Mouse (Mus musculus): Measurements from ENCODE around the gene P2ry14. TPM values are rescaled to one million over a fixed set of nuclear protein-coding genes. Genes with fewer than 3 reads are reported as not detected.

The P2ry14 gene
- total RNA-seq (2021): 1 to 10 TPM; 1.0 to 1.7 TPM
- long read RNA-seq, experiment 1, partial matches to known transcripts: 1 of 5 reads
- long read RNA-seq, experiment 1, other reads (novel, unspliced or antisense): 2 of 5 reads
- long read RNA-seq, experiment 2, partial matches to known transcripts: 0 of 2 reads
- long read RNA-seq, experiment 2, other reads (novel, unspliced or antisense): 0 of 2 reads

DNA sequence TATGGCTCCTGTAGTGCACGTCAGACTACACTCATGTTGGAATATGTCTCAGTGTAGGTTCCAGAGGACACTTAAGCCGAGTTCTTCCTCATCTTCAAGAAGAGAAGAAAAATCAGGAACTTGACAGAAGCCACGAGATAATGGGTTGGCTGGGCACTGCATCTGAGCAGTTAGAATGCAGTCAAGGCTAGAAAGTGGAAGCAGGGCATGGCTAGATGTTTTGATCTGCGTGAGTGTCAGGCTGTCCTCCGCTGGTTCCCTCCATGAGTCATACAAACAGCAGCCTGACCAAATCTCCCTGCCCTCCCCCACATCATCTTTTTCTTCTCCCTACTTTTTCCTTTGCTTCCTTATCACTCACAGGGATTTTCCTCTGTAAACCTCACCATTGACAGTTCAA lies at the start of gene P2ry14:
TSS of gene P2ry14 (minus strand) at position 195 of the 400 bp plus-strand sequence.
- no peak for DNase-seq (ENCODE audit: low spot score in 2 of 2)

DNA sequence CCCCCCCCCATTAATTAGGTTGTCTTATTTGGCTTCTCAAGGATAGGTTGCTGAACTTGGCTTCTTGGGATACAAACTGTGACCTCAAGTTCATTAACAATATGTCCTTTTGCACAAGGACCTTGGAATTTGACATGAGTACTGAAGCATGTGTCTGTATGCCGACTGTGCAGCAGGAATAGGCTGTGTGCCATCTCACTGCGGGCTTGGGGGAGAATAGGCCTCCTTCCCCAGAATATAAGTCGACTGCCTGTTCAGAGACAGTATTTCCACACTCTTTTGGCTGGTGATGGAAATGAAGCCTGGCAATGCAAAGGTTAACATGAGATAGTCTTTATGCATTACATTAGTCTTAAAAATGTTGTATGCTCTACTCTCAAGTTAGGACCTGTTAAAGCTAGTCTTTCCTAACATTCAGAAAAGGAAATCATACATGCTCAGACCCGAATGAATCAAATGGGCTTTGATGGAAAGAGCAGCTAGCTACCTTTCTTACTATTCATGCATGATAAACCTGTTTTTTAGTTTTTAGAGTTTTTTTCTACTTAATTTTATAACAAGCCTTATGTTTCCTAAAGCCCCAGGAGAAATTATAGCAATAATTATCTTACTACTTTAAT lies 44.0 kb upstream of the P2ry14 start:
- DNase-seq (ENCODE audit: low spot score in 2 of 2): no peak

DNA sequence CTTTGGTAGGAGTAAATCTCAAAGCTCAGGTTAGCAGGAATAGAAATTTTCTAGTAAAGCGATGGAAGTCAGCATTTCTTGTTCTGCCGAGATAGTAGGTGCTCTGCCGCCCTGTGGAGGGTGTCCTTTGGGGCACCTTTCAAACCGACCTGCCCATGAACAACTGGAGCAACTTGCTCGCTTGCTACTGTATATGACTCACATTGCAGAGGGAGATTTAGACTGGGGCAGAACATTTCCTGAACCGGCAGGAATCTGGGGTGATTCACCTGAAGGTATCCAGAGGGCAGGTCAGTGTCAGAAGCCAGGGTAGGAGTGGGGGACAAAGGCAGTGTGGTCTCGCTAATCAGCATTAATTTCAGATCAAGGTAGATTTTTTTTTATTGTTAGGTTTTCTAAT lies 41.5 kb upstream of the P2ry14 start, which contains the start of gene Gpr87:
TSS of gene Gpr87 (minus strand) at position 167 of the 400 bp plus-strand sequence.
- no peak for DNase-seq (ENCODE audit: low spot score in 2 of 2)

DNA sequence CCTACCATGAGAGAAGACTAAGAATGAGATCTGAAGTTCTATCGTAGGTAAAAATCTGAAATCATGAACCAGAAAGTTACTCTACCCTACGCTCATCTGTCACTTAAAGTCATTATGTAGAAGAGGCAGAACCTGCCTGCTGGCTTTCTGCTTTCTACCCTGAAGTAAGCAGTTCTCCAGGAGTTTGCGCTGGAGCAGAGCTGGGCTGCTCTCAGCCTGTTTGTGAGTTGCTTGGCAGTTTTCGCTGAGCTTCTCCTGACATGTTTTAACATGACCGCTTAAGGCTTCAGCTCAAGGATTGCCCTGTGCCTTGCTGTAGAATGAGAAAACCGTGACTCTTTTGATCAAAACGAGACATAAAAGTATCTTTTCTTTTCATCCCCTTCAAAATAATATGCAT lies 40.7 kb upstream of the P2ry14 start:
- DNase-seq (ENCODE audit: low spot score in 2 of 2): no peak

DNA sequence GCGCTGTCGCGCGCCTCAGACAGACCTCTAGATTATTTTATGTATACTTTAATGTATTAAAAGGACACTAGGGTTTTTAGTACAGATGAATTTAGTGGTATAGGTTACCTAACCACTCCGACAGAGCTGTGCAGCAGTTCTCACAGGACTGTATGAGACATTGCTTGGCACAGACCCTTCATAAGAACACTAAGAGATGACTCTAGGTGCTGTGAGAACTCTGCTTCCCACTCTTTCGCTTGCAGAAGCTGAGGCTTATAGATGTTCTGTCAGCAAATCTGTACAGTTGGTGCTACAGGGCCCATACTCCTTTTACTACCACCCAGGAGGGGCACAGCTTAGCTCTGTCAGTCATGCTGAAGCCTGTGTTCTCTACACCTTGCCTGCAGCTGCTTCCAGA lies 38.3 kb upstream of the P2ry14 start:
- no peak for DNase-seq (ENCODE audit: low spot score in 2 of 2)

DNA sequence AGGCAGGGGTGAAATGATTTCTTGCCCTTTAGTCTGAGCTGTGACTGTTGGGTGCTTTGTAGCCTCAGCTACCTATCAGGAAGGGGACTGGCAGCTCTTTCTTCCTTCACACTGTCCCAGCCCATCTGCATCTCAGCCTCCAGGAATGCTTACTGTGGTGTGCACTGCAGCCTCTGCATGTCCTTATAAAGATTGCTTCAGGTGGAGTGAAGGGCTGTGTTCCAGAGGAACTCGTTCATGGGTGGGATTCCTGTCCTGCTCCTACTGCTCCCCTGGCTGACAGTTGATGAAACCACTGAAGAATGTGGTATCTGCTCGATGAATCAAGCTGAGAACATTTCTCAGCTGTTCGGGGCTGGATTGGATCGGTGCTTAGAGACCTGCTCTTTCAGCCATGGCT lies 33.9 kb upstream of the P2ry14 start:
- no peak for DNase-seq (ENCODE audit: low spot score in 2 of 2)

DNA sequence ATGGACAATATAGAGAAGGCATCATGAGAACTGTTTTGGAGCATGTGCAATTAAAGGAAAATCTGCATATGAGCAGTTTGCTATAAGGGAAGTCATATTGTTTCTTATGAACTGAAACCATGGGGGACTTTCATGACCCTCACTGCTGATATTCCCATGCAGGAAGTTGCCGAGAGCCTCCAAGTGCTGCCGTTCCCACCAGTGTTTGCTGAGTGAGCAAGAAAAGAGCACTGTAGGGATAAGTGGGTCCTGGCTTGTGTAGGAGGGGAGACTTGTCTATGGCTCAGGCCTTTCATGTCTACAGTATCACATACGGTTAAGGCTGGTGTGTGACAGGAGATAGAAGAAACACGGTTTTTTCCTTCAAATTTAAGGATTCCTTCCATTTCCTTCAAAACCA lies 32.2 kb upstream of the P2ry14 start:
- no peak for DNase-seq (ENCODE audit: low spot score in 2 of 2)

DNA sequence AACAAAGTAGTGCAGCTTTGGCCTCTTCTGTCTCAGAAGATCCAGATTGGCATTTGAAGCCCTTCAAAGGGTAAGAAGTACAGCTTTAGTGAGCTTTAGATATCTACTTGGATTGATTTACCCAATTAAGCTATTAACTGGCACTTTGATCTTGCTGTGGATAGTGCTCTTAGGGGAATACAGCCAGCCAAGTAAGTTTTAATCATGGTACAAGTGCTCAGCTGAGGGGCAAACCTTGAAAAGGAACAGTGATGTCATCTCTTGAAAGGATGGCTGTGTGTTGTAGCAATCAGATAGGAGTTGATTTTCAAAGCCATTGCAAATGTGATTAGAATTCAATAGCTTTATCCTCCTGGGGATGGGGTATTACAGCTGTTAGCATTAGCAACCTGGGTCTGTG lies 28.7 kb upstream of the P2ry14 start:
- no peak for DNase-seq (ENCODE audit: low spot score in 2 of 2)

DNA sequence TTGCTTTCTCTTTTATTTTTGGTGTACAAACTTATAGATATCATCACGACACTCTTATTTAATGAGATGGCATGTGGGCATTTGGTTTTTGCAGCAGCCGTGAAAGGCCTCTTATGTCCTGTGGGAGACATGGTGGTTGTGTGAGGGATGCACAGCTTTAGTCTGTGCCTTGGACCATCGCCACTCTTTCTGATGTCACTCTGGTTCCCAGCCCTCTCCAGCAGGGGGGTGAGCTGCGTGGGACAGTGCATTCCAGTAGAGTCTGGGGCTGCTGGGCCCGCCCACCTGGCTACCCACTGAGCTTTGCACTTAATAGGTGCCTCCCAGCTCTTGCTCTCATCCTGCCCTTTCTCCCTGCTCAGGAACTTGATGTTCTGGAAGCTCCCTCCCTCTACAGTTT lies 27.7 kb upstream of the P2ry14 start:
- DNase-seq (ENCODE audit: low spot score in 2 of 2): no peak

DNA sequence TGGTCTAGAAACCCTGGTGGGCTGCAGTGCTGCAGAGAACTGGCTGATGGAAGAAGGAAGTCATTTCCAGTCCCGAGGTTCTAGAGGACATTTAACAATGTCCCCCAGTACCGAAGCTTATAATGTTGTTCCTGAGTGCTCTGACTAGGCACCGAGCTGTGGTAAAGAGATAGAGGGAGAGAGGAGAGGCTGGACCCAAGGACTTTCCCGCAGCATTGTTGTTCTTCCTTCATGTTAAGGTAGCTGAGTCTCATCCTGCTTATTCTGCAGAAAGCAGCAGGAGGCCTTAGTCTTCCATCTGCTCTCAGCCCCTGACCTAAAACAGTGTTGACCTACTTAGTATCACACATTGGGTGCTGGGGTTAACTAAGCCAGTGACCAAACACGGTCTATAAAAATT lies 23.5 kb upstream of the P2ry14 start:
- DNase-seq (ENCODE audit: low spot score in 2 of 2): no peak

DNA sequence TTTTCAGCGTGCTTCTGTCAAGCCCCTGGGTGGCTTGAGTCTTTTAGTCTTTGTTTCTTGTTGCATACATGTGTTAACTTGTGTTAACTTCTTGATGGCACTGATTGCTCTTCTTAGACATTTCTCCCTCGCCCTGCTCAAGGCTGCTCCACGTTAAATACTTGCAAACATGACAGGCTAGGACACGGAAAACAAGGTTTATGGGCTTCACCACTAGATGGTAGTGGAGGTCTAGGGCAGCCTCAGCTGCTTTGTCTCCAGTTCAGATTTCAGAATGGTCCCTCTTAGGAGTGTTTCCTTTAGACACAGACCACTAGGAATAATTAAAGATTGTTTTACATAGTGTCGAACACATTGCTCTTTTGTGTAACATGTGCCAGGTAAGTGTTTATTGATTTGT lies 21.8 kb upstream of the P2ry14 start:
- DNase-seq (ENCODE audit: low spot score in 2 of 2): peak in 1 of 2 experiments; percentile 24

DNA sequence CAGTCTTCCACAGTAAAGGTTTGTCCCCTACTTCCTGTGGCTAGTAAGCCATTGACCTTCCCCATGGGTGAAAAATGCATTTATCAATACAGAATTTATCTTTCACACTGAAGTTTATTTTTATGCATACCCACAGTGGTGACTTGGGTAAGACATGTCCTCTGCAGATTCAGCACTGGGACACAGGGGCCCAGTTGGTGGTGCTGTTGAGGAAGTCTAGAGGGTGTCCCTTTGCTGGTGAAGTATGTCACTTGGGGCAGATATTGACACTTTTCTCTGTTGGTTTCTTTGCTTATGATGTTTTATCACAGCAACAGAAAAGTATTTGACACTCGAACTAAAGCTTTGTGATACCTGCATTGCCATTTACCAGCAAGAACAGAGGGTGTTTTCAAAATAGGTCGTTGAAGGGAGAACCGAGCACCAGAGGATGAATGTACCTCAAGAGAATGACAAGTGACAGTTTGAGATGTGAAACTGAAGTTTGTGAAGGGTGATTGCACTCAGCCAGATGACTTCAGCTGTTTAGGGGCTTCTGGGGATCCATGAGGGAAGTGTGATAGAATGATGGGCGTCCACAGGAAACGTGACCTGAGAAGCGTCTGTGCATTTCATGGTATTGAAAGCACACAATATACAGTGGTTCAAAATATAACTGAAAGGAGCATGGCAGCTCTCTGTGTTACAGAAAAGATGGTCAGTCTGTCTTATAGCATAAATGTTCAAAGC lies 21.2 kb upstream of the P2ry14 start:
- no peak for DNase-seq (ENCODE audit: low spot score in 2 of 2)

DNA sequence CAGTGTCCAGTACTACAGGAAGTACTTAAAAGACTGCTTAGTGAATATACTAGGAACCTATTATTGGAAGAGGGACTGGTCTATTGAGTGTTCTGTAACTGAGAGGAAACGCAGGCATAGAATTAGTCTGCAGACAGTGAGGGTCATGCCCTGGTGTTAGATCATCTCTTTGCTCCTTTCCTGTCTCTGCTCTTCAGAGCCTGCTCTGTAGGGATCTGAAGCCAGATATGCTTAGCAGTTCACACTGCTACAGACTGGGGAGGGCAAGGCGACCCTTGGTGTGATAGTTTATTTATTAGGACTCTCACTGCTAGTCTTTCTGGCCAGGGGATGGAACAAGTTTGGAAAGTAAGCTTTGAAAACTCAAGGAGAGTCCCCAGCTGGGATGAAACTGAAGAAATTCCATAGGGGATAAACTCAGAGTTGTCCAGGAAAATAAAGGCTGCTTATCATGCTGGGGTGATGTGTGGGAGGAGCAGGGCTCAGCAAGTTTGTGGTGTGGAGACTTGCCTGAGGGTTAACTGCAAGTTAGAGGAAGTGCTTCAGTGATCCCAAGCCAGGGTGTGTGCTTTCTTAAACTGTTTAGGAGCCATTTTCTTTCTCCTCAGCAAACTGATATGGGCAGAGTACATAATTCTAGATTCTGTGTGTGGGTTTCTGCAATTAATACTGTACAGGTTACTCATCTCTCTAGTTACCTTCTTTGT lies 16.7 kb upstream of the P2ry14 start:
- DNase-seq (ENCODE audit: low spot score in 2 of 2): no peak

DNA sequence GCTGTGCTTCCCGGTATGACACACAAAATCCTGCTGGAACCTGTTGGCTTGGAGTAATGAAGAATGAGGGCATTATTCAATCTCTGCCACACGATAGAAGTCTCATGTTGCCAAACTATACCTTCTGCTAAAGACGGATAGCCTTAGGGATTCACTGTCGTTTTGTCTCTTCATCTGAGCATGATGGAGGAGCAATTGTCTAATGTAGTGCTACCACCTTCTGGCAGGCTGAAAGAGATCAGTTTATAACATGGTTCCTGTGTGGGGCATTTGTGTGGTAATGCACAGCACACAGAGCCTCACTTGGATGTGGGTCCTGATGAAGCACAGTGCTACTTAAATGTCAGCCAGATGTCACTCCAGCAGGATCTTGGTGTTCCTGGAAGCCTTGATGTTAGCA lies 15.8 kb upstream of the P2ry14 start:
- DNase-seq (ENCODE audit: low spot score in 2 of 2): no peak

DNA sequence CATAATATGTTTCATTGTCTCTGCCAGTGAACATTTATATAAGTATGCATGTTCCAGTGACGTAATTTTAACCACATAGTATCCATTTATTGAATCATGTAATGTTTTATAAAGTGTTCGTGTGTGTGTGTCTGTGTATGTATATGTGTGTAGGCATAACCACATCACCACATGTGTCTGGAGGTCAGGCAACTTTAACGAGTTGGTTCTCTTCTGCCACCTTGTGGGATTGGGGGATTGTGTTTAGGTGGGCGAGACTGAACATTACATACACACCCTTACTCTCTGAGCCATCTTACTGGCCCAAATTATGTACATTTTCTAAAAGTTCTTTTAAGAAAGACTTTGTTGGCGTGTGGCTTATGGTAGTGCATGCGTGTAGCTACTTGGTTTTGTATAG lies 15.1 kb upstream of the P2ry14 start:
- DNase-seq (ENCODE audit: low spot score in 2 of 2): no peak

DNA sequence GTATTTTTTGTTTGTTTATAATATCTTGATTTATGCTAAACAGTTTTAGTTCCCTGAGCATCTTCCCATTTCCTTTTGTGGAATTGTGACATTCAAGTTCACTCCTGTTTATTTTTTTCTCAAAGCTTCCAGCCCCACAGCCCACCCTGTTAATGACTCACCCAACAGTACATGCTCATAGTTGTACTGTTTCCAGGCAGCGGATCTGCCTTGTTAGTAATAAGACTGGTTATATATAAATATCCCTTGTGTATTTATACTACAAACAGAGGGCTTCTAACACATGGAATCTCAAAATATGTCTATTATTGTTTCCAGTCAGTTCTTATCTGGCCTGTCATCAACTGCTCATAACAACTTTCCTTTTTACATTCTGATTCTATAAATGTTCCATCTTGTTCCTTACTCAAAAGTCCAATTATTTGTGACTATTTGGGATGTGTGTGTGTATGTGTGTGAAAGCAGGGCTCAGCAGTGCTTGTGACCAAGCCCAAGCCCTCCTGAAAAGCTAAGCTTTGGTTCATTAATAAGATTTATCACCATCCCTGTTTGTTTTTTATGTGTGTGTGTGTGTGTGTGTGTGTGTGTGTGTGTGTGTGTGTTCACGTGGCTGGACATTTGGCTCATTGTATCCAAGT lies 14.1 kb upstream of the P2ry14 start:
- no peak for DNase-seq (ENCODE audit: low spot score in 2 of 2)

DNA sequence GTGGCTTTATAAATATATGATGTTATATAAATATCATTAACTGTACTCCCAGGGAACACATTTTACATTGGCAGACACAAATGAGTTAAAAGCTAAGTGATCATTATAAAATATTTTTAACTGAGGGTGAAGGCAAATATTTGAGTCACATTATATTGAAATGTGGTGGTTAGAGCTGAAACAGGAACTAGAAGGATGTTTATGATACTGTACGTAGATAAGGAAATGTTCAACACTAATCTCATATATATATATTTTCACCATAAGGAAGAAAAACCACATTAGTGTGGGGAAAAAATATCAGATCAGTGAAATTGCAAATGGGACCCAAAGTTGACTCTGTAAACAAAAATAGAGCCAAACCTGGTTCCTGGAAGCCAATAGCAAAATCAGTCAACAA lies 7.0 kb upstream of the P2ry14 start:
- no peak for DNase-seq (ENCODE audit: low spot score in 2 of 2)

DNA sequence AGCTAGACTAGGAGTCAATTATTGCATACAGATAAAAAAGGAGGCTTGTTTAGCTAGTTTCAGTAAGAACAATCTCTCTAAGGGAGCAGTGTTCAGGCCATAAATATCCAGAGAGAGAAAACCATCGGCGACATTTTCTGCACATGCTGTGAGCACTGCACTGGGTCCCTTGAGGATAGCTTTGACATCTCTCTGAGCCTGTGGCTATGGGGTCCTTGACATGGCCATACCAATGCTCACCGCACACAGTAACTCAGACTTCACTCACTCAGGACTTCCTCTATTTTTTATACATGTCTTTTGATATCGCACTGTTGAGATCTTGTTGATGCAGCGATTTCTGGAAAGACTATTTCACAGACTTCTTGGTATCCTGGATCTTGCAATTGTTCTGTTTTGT lies 3.6 kb upstream of the P2ry14 start:
- no peak for DNase-seq (ENCODE audit: low spot score in 2 of 2)

DNA sequence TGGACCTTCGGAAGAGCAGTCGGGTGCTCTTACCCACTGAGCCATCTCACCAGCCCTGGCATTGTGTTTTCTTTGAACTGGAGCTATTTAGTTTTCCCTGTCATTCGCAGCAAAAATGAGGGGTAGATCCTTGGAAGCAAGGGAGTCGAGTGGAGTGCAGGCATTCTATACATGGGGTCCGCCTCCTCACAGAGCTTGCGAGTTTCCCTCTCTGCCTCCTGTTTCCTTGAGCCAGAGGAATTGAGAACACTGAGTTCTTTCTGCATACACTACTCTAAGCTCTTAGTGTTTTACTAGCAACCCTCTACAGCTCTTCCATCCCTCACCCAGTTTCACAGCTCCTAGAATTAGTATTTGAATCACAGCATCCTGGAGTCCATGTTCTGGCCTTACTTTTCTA lies 2.0 kb upstream of the P2ry14 start:
- no peak for DNase-seq (ENCODE audit: low spot score in 2 of 2)

DNA sequence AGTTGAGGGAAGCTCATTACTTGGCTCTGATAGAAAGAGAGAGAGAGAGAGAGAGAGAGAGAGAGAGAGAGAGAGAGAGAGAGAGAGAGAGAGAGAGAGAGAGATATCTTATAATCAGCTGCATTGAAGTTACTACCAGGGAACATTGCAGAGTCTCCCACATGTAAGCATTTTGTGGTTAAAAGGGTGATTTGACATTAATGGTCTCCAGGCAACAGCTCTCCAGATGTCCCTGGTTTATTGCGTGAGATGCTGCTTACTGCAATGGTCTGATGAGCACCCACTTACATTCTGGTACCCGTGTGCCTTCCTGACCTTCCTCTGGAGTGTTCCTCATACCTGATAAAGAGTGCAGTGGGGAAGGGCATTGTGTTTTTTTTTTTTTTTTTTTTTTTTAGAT lies 1.5 kb upstream of the P2ry14 start:
- no peak for DNase-seq (ENCODE audit: low spot score in 2 of 2)

DNA sequence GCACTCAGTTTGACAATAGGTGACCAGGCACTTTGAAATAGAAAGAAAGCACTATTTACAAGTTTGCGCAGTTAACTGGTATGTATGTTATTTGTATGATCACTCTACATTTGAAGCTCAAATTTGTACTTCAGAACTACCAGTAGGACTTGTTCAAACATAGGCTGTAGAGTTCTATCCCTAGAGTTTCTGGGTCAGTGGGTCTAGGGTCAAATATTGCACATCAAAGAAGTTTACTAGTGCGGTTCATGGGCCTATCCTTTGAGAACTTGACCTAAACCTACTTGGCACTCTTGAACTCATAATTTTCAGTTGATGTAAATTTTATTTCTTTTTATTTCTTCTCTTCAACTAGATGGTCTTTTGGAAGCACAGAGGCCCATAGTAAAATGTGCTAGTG lies 2.8 kb downstream of the P2ry14 start:
- no peak for DNase-seq (ENCODE audit: low spot score in 2 of 2)

DNA sequence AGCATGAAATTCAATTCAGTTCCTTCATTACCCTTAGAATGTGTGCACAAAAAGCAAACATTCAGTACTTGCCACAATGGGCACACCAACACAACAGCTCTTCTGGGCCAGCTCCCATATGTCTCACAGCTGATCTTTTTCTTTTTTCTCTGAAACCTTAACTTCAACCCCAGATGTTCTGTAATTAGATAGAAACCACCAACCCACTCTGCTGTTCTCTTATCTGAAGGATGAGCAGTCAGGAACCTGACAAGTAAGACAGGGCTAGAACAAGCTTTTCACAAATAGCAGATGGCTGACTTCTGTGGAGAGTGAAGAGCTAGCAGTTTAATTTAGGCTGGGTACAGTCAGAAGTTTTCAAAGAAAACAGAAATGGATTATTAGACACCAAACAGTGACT lies 3.8 kb downstream of the P2ry14 start:
- no peak for DNase-seq (ENCODE audit: low spot score in 2 of 2)

Measured in gastrocnemius, postnatal 4 days (tissue).